Mouse (Mus musculus): ENCODE data around the gene Prpmp5. TPM values are rescaled to one million over a fixed set of nuclear protein-coding genes. Genes with fewer than 3 reads are reported as not detected.

The Prpmp5 gene
- polyA plus RNA-seq (2012; rRNA removed) = not detected in 2 replicates

GRCm38 (mm10) chr6:132314657-132315056, at the start of gene Prpmp5:
Prpmp5 (minus strand) TSS chr6:132314757.

GRCm38 (mm10) chr6:132364034-132364433, 49.5 kb upstream of the Prpmp5 start, which contains the start of gene Gm8882:
Gm8882 (minus strand) TSS chr6:132364134.

Other genes with a start within 250 kb of the Prpmp5 start
- not detected in 2 replicates for gene Prb1, start 104.2 kb downstream of the Prpmp5 start, polyA plus RNA-seq (2012; rRNA removed)
- gene Gm8882, start 49.4 kb upstream of the Prpmp5 start, polyA plus RNA-seq (2012; rRNA removed) = not detected in 2 replicates

All from liver, embryonic 14 days (tissue).